Mouse (Mus musculus) midbrain, embryonic 14.5 days (tissue): ENCODE measurements around the gene D7Ertd443e. TPM values are rescaled to one million over a fixed set of nuclear protein-coding genes. Genes with fewer than 3 reads are reported as not detected.

Experiments
- ATAC-seq: fragments of 200-750 bp; cut with Nextera tagmentation; 2 replicates; pipeline ENCODE4 v1.8.0; 2017; ENCODE audit warnings: moderate number of reproducible peaks, moderate library complexity; ENCODE audit not compliant: low FRiP score, low TSS enrichment
- DNase-seq: peaks from one replicate; pipeline ENCODE4 v3.0.0-alpha.2; 2015
- H3K27ac ChIP-seq: fragments of 300-500 bp; sonication (generic); replicated peaks from 2 replicates; pipeline ENCODE4 v1.5.1; 2014; ENCODE audit warnings: mild to moderate bottlenecking, low read depth, low read length, moderate library complexity
- H3K27me3 ChIP-seq: fragments of 300-500 bp; sonication (generic); 2 replicates; pipeline ENCODE4 v1.6.1; 2014; ENCODE audit warnings: low read length, control low read depth, mixed read lengths; ENCODE audit not compliant: control insufficient read depth, insufficient read depth
- H3K36me3 ChIP-seq: fragments of 300-500 bp; sonication (generic); 2 replicates; pipeline ENCODE4 v1.6.1; 2014; ENCODE audit warnings: low read length, control low read depth; ENCODE audit not compliant: control insufficient read depth, insufficient read depth
- H3K4me1 ChIP-seq: fragments of 300-500 bp; sonication (generic); 2 replicates; pipeline ENCODE4 v1.6.1; 2014; ENCODE audit warnings: mild to moderate bottlenecking, antibody characterized with exemption, low read length, control low read depth; ENCODE audit not compliant: control insufficient read depth, insufficient read depth
- H3K4me2 ChIP-seq: fragments of 300-500 bp; sonication (generic); 2 replicates; pipeline ENCODE4 v1.6.1; 2014; ENCODE audit warnings: mild to moderate bottlenecking, low read length, moderate library complexity
- H3K4me3 ChIP-seq: fragments of 300-500 bp; sonication (generic); replicated peaks from 2 replicates; pipeline ENCODE4 v1.5.1; 2014; ENCODE audit warnings: low read depth, low read length
- H3K9ac ChIP-seq: fragments of 300-500 bp; sonication (generic); replicated peaks from 2 replicates; pipeline ENCODE4 v1.6.1; 2014; ENCODE audit warnings: mild to moderate bottlenecking, low read length, moderate library complexity
- H3K9me3 ChIP-seq: fragments of 300-500 bp; sonication (generic); 2 replicates; pipeline ENCODE4 v1.6.1; 2016; ENCODE audit warnings: low read length, control low read depth, mixed read lengths; ENCODE audit not compliant: control insufficient read depth
- WGBS: fragments of 180-500 bp; shearing (Covaris S2); extraction: QIAGEN DNeasy Blood & Tissue Kit; methylation state at CpG from one replicate; pipeline ENCODE4 v1.1.7; 2014; 5-methylcytosine and 5-hydroxymethylcytosine counted together
- polyA plus RNA-seq: library from polyadenylated mRNA; unstranded; fragments of >200 nt; fragmentation: Nextera tagmentation; extraction: Ambion mirVana; gene quantifications from 2 replicates; pipeline ENCODE4 v1.2.1, GENCODE M21; 2014

Gene D7Ertd443e
- 0.24 and 0.47 TPM in 2 replicates for polyA plus RNA-seq

GRCm38 (mm10) chr7:134385561-134385960, at the start of gene D7Ertd443e:
TSS of gene D7Ertd443e (minus strand) at chr7:134385661.
- H3K36me3 ChIP-seq: no peaks in the 10 kb centered on the region
- WGBS: 95% methylated on average over 5 of the region's 5 CpGs
- no peak for DNase-seq
- no peaks in the 10 kb centered on the region for H3K27me3 ChIP-seq
- H3K4me3 ChIP-seq: no peak within 1 kb of the TSS
- H3K9ac ChIP-seq: no peak within 1 kb of the TSS
- H3K9me3 ChIP-seq: no peaks in the 10 kb centered on the region
- H3K27ac ChIP-seq: no peak within 1 kb of the TSS
- no peaks in the 10 kb centered on the region for H3K4me1 ChIP-seq
- no peak for ATAC-seq
- no peak within 1 kb of the TSS for H3K4me2 ChIP-seq

- no peaks in the 10 kb centered on the region for H3K9me3 ChIP-seq
- WGBS: 91% methylated on average over 3 of the region's 3 CpGs
- H3K36me3 ChIP-seq: no peaks in the 10 kb centered on the region
These were observed 46.2 kb upstream of the D7Ertd443e start for GRCm38 (mm10) chr7:134431681-134432080.

GRCm38 (mm10) chr7:134428676-134429075, 43.2 kb upstream of the D7Ertd443e start:
- H3K4me1 ChIP-seq: no peaks in the 10 kb centered on the region
- ATAC-seq (no peak), DNase-seq (no peak)
- no peaks in the 10 kb centered on the region for H3K9me3 ChIP-seq
- no peaks in the 10 kb centered on the region for H3K36me3 ChIP-seq
- no peak overlapping the region for H3K27ac ChIP-seq
- no peak overlapping the region for H3K4me2 ChIP-seq
- 94% methylated on average over 2 of the region's 2 CpGs for WGBS
- H3K4me3 ChIP-seq: no peak overlapping the region
- no peak overlapping the region for H3K9ac ChIP-seq
- H3K27me3 ChIP-seq: no peaks in the 10 kb centered on the region

More at GRCm38 (mm10) chr7:134431681-134432080, 46.2 kb upstream of the D7Ertd443e start:
- DNase-seq: no peak
- no peak for ATAC-seq
- no peak overlapping the region for H3K4me3 ChIP-seq
- no peak overlapping the region for H3K27ac ChIP-seq
- no peaks in the 10 kb centered on the region for H3K27me3 ChIP-seq
- H3K4me1 ChIP-seq: no peaks in the 10 kb centered on the region
- H3K9ac ChIP-seq: no peak overlapping the region
- no peak overlapping the region for H3K4me2 ChIP-seq

GRCm38 (mm10) chr7:134415014-134415413, 29.6 kb upstream of the D7Ertd443e start:
- Histone ChIP-seq H3K27me3 (no peaks in the 10 kb centered on the region), H3K27ac (no peak overlapping the region), H3K4me1 (no peaks in the 10 kb centered on the region), H3K4me3 (no peak overlapping the region), H3K36me3 (no peaks in the 10 kb centered on the region), H3K4me2 (no peak overlapping the region), H3K9me3 (no peaks in the 10 kb centered on the region), H3K9ac (no peak overlapping the region)
- DNase-seq (no peak), ATAC-seq (no peak)
- 96% methylated on average over 9 of the region's 9 CpGs for WGBS

- H3K36me3 ChIP-seq: no peaks in the 10 kb centered on the region
- H3K4me2 ChIP-seq: no peak overlapping the region
- H3K27me3 ChIP-seq: no peaks in the 10 kb centered on the region
- H3K4me3 ChIP-seq: no peak overlapping the region
- 52% methylated on average over 14 of the region's 14 CpGs for WGBS
- no peaks in the 10 kb centered on the region for H3K4me1 ChIP-seq
- no peak overlapping the region for H3K27ac ChIP-seq
- H3K9ac ChIP-seq: no peak overlapping the region
- H3K9me3 ChIP-seq: no peaks in the 10 kb centered on the region
- no peak for ATAC-seq
- no peak for DNase-seq
These were observed 28.7 kb upstream of the D7Ertd443e start for GRCm38 (mm10) chr7:134414005-134414690.

GRCm38 (mm10) chr7:134408641-134409040, 23.2 kb upstream of the D7Ertd443e start:
- H3K36me3 ChIP-seq: no peaks in the 10 kb centered on the region
- DNase-seq (peak; percentile 57), ATAC-seq (no peak)
- H3K4me3 ChIP-seq: no peak overlapping the region
- no peaks in the 10 kb centered on the region for H3K4me1 ChIP-seq
- no peak overlapping the region for H3K27ac ChIP-seq
- H3K27me3 ChIP-seq: no peaks in the 10 kb centered on the region
- H3K9ac ChIP-seq: no peak overlapping the region
- H3K9me3 ChIP-seq: no peaks in the 10 kb centered on the region
- no peak overlapping the region for H3K4me2 ChIP-seq
- 82% methylated on average over 13 of the region's 13 CpGs for WGBS

- WGBS: 74% methylated on average over 2 of the region's 2 CpGs
These were observed 15.3 kb upstream of the D7Ertd443e start for GRCm38 (mm10) chr7:134400746-134401145.

GRCm38 (mm10) chr7:134396769-134397168, 11.3 kb upstream of the D7Ertd443e start:
- no peak for ATAC-seq
- Histone ChIP-seq H3K27me3 (no peaks in the 10 kb centered on the region), H3K36me3 (no peaks in the 10 kb centered on the region), H3K9ac (no peak overlapping the region), H3K4me2 (no peak overlapping the region), H3K4me3 (no peak overlapping the region), H3K27ac (no peak overlapping the region), H3K9me3 (no peaks in the 10 kb centered on the region), H3K4me1 (no peaks in the 10 kb centered on the region)
- 73% methylated on average over 8 of the region's 8 CpGs for WGBS
- DNase-seq: no peak

More at GRCm38 (mm10) chr7:134400746-134401145, 15.3 kb upstream of the D7Ertd443e start:
- Histone ChIP-seq H3K36me3 (no peaks in the 10 kb centered on the region), H3K9me3 (no peaks in the 10 kb centered on the region), H3K27ac (no peak overlapping the region), H3K4me3 (no peak overlapping the region), H3K4me2 (no peak overlapping the region), H3K27me3 (no peaks in the 10 kb centered on the region), H3K4me1 (no peaks in the 10 kb centered on the region), H3K9ac (no peak overlapping the region)
- ATAC-seq (no peak), DNase-seq (no peak)

- no peak overlapping the region for H3K4me2 ChIP-seq
- DNase-seq (no peak), ATAC-seq (no peak)
- H3K27ac ChIP-seq: no peak overlapping the region
- no peaks in the 10 kb centered on the region for H3K27me3 ChIP-seq
- no peaks in the 10 kb centered on the region for H3K36me3 ChIP-seq
- no peak overlapping the region for H3K4me3 ChIP-seq
- no peaks in the 10 kb centered on the region for H3K9me3 ChIP-seq
- 84% methylated on average over 3 of the region's 3 CpGs for WGBS
- no peaks in the 10 kb centered on the region for H3K4me1 ChIP-seq
- no peak overlapping the region for H3K9ac ChIP-seq
These were observed 2.7 kb downstream of the D7Ertd443e start for GRCm38 (mm10) chr7:134382791-134383190.
